Mouse (Mus musculus): ENCODE data around the gene Ptpn22.

GRCm38 (mm10) chr3:103868008-103868407 is 8.4 kb downstream of the Ptpn22 start:
- TF ChIP-seq POLR2A (IDR thresholded peaks at IDR 0.05; ENCODE audit: insufficient read depth, low read depth, low read length) (no peak), CTCF (IDR thresholded peaks at IDR 0.05) (no peak)
